Mouse (Mus musculus): ENCODE results near the gene Cmah.

- TF ChIP-seq CTCF (IDR thresholded peaks at IDR 0.05 in 2 of 3, conservative IDR thresholded peaks at IDR 0.05 in 1 of 3; ENCODE audit: control insufficient read depth in 1 of 3, insufficient read depth in 1 of 3, low read depth in 2 of 3, low read length in 3 of 3, poor library complexity in 1 of 3, severe bottlenecking in 1 of 3): peak; percentile 46 to 75 (median 68)
- TF ChIP-seq MYC (IDR thresholded peaks at IDR 0.05; ENCODE audit: low read depth, low read length): no peak
Observed at GRCm38 (mm10) chr13:24337874-24338273, 10.7 kb downstream of the Cmah start.
